Mouse (Mus musculus) megakaryocyte, embryonic 14.5 days (primary cell): ENCODE results near the gene Mrps35. TPM values are rescaled to one million over a fixed set of nuclear protein-coding genes. Genes with fewer than 3 reads are reported as not detected.

Source experiments
- H3K27me3 ChIP-seq: replicated peaks from 2 replicates; pipeline ENCODE3; 2012; ENCODE audit warnings: inconsistent platforms
- H3K36me3 ChIP-seq: replicated peaks from 2 replicates; pipeline ENCODE3; 2012; ENCODE audit warnings: low read length, inconsistent platforms, mixed read lengths
- H3K4me1 ChIP-seq: 2 replicates; pipeline ENCODE4 v1.6.1; 2012; ENCODE audit warnings: inconsistent platforms
- H3K4me3 ChIP-seq: replicated peaks from 2 replicates; pipeline ENCODE3; 2012; ENCODE audit warnings: moderate library complexity, mild to moderate bottlenecking, inconsistent platforms
- H3K9me3 ChIP-seq: 2 replicates; pipeline ENCODE4 v1.6.1; 2012; ENCODE audit warnings: inconsistent platforms
- FLI1 ChIP-seq: IDR thresholded peaks from 2 replicates; pipeline ENCODE4 v1.6.1; 2012; ENCODE audit warnings: low read length, inconsistent platforms, mixed read lengths
- GATA1 ChIP-seq: IDR thresholded peaks from 3 replicates; pipeline ENCODE4 v1.6.1; 2012; ENCODE audit warnings: mixed read lengths, low read length, inconsistent platforms, borderline replicate concordance
- polyA plus RNA-seq: library from polyadenylated mRNA; stranded (reverse); fragments of >175 nt; gene quantifications from 2 replicates; pipeline ENCODE4 v1.2.3, GENCODE M21; 2012; ENCODE audit warnings: low replicate concordance; ENCODE audit not compliant: insufficient read depth

The Mrps35 gene
- polyA plus RNA-seq, 1 experiment: 7.0 TPM

DNA sequence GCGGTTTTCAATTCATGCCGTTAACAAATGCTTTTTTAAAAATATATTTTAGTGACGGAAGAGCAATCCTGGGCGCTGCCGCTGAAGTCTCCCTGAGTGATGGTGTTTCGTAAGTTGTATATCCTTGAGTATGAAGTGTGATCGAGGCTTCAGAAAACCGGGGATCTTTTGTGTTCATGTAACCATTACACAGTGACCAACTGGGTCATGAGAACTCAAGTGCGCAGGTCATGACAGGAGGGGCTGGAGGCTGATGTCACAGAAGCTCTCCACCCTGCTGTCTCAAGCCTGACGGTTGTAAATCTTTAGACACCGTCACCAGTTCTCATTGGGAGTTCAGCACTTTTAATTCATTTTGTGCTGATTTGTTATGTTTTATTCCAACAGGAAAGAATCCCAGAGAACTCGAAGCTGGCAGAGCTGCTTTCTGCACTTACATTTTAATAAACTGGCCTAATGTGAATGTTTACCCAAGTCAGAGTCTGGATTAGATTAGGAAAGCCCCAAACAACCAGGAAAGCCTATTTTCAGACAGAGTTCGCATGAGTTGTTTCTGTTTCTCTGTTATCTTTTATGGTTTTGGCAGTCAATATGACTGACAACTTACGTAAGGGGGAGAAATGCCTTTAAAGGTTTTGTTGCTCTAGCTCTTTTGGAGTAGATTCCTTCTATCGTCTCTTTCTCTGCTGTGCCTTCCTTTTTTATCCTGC lies 31.6 kb upstream of the Mrps35 start:
- TF ChIP-seq GATA1: no peak
- no peak for TF ChIP-seq FLI1
- peaks cover 95% of the 10 kb centered on the region for H3K36me3 ChIP-seq
- H3K27me3 ChIP-seq: no peaks in the 10 kb centered on the region
- no peaks in the 10 kb centered on the region for H3K9me3 ChIP-seq
- peaks cover 15% of the 10 kb centered on the region; the same call in 1 of the 2 replicates for H3K4me1 ChIP-seq
- no peak overlapping the region for H3K4me3 ChIP-seq

DNA sequence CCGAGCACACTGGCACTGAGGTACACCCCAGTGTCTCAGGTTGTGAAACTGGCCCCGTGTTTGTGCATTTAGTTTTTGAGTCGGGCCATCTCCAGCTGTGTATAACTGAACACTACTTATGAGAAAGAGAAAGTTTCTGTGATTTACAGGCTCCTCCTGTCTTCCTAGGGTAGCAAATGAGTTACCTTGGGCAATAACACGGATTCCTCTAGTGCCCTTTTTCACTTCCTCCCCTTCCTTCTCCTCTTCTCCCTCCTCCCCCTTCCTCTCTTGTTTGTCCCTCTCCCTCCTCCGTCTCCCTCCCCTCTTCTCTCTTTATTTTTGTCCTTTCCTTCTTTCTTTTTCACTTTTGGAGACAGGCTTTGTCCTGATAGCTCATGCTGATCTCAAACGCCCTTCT lies 31.0 kb upstream of the Mrps35 start:
- Histone ChIP-seq H3K9me3 (no peaks in the 10 kb centered on the region), H3K4me3 (no peak overlapping the region), H3K27me3 (no peaks in the 10 kb centered on the region), H3K4me1 (peaks cover 15% of the 10 kb centered on the region; the same call in 1 of the 2 replicates), H3K36me3 (peaks cover 95% of the 10 kb centered on the region)
- no peak for TF ChIP-seq FLI1

DNA sequence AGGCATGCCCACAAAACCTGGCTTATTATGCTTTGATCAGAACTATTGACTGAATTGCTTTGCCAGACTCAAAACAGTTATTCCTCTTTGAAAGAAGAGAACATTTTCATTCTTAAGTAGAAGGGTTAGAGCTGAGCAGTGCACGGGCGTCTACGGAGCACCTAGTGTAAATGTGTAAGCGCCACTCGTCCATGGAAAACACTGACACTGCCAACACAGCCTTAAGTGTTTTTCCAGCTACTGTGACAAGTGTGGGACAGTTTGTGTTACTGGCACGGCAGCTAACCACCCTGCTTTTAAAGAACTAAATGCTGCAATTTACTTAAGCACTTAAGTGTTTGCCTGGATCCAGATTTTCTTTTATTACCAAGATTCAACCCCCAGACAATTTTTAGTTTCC lies 30.6 kb upstream of the Mrps35 start:
- no peaks in the 10 kb centered on the region for H3K27me3 ChIP-seq
- TF ChIP-seq GATA1 (no peak), FLI1 (no peak)
- peaks cover 95% of the 10 kb centered on the region for H3K36me3 ChIP-seq
- no peaks in the 10 kb centered on the region for H3K9me3 ChIP-seq
- H3K4me1 ChIP-seq: peaks cover 15% of the 10 kb centered on the region; the same call in 1 of the 2 replicates
- H3K4me3 ChIP-seq: no peak overlapping the region

DNA sequence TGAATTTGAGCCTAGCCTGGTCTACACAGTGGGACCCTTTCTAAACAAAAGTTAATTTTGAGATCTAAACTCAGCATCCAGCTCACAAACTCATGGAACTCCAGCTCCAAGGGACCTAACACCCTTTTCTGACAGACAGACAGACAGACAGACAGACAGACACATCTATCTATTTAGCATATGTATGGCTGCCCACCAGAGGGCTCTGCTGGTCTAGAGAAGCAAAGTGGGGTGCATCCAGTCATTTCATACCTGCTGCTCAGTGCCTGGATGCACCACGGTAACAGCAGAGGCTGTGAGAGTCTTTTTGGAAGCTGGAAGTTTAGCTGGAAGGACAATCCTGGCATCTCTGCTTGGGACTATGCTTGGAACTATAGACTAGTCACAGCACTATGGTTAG lies 29.0 kb upstream of the Mrps35 start:
- H3K27me3 ChIP-seq: no peaks in the 10 kb centered on the region
- TF ChIP-seq FLI1 (no peak), GATA1 (no peak)
- peaks cover 12% of the 10 kb centered on the region; the same call in 1 of the 2 replicates for H3K4me1 ChIP-seq
- H3K9me3 ChIP-seq: no peaks in the 10 kb centered on the region
- no peak overlapping the region for H3K4me3 ChIP-seq
- peaks cover 95% of the 10 kb centered on the region for H3K36me3 ChIP-seq

DNA sequence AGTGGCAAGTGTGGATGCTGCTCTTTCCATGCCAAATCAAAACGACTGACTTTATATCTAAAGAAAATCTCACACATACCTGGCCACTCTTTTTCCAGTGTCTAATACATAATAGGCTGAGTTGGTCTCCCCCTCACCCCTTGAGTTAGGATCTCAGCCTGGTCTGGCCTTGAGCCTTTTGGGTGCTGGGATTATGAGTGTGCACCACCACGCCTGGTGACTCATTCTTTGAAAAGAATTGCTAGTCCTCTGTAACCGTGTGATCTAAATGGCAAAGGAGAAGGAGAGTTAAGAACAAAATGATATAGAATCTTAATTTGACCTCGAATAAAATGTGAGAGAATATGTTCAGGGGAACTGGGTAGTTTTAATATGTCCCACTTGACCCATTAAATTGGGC lies 24.7 kb upstream of the Mrps35 start:
- Histone ChIP-seq H3K9me3 (no peaks in the 10 kb centered on the region), H3K36me3 (peaks cover 98% of the 10 kb centered on the region), H3K4me1 (no peaks in the 10 kb centered on the region; the same call in 1 of the 2 replicates), H3K27me3 (no peaks in the 10 kb centered on the region), H3K4me3 (no peak overlapping the region)
- TF ChIP-seq FLI1: no peak
- no peak for TF ChIP-seq GATA1

DNA sequence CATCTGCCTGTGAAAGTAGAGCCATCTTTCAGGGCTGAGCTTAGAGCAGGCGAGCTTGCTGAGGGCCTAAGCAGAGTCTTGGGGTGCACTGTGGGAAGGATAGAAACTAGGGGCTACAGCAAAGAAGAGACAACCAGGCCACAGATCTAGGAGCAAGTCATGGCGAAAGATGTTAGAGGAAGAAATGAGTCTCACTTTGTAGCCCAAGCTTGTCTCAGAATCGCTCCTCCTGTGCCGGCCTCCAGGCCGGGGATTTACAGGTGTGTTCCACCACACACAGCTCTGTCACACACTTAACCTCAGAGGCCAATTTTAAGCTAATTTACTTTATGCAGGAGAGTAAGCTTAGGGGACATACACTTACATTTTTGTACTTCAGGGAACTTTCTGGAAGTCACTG lies 24.2 kb upstream of the Mrps35 start:
- Histone ChIP-seq H3K36me3 (peaks cover 98% of the 10 kb centered on the region), H3K4me3 (no peak overlapping the region), H3K4me1 (no peaks in the 10 kb centered on the region; the same call in 1 of the 2 replicates), H3K9me3 (no peaks in the 10 kb centered on the region), H3K27me3 (no peaks in the 10 kb centered on the region)
- TF ChIP-seq FLI1 (no peak), GATA1 (no peak)

DNA sequence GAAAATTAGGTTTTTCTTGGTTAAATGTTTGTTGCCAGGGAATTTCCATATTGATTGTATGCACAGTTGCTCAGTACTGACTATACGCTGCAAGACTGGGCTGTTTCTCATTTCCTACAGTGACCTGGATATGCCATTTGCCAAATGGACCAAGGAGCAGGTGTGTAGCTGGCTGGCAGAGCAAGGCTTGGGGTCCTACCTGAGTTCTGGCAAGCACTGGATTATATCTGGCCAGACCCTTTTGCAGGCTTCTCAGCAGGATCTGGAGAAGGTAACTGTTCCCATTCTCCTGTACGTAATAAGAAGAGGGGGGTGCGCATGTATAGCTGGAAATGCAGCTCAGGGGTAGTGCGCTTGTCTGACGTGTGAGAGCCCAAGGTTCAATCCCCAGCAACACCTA lies 21.4 kb upstream of the Mrps35 start:
- no peaks in the 10 kb centered on the region for H3K27me3 ChIP-seq
- H3K36me3 ChIP-seq: peaks cover 95% of the 10 kb centered on the region
- TF ChIP-seq GATA1: no peak
- no peak for TF ChIP-seq FLI1
- H3K4me1 ChIP-seq: no peaks in the 10 kb centered on the region; the same call in 1 of the 2 replicates
- H3K4me3 ChIP-seq: no peak overlapping the region
- H3K9me3 ChIP-seq: no peaks in the 10 kb centered on the region

DNA sequence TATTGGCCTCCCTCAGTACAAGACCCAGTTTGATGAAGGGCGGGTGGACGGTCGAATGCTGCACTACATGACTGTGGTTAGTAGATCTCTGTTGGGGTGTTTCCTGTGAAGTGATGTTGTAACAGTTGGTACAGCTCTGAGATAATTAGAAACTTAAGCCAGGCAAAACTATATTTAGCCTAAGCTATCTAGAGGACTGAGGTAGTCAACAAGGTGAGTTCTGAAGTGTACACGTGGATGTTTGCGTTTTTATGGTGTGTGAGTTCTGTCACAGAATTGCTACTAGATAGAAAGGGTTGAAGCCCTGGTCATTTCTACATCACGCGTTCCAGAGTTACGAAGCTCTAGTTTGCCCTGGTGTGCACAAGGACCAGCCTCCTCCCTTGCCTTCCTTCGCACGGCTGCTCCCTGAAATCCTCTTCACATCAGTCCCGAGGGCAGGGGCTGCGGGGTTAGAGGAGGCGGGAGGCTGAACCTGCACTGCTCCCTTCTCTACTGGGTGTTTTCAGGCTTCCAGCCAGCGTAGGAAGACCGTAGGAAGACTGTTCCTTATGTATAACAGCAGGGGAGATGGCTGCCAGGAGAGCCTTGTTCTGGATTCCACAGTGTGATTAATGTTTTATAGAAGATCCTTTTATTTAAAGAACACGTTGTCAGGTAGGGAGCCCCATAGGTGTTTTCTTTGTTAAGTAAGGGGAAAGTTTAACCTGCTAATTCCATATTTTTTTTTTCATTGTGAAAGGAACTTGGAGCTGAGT lies 20.0 kb upstream of the Mrps35 start:
- TF ChIP-seq GATA1 (no peak), FLI1 (no peak)
- Histone ChIP-seq H3K4me1 (no peaks in the 10 kb centered on the region; the same call in 1 of the 2 replicates), H3K27me3 (no peaks in the 10 kb centered on the region), H3K4me3 (no peak overlapping the region), H3K36me3 (peaks cover 95% of the 10 kb centered on the region), H3K9me3 (no peaks in the 10 kb centered on the region)

DNA sequence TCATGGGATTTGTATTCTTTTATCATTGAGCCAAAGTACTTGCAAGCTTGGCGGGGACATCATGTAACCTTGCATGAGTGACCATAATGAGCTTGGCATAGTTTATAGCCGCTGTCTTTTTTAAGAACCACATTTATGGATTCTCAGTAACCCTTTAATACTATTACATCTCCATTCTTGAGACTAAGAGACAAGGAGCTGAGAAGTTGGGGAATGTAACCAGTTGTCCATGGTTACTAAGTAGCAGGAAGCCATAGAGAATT lies 19.5 kb upstream of the Mrps35 start:
- Histone ChIP-seq H3K4me1 (no peaks in the 10 kb centered on the region; the same call in 1 of the 2 replicates), H3K27me3 (no peaks in the 10 kb centered on the region), H3K36me3 (peaks cover 95% of the 10 kb centered on the region), H3K9me3 (no peaks in the 10 kb centered on the region), H3K4me3 (no peak overlapping the region)
- TF ChIP-seq GATA1 (no peak), FLI1 (no peak)

DNA sequence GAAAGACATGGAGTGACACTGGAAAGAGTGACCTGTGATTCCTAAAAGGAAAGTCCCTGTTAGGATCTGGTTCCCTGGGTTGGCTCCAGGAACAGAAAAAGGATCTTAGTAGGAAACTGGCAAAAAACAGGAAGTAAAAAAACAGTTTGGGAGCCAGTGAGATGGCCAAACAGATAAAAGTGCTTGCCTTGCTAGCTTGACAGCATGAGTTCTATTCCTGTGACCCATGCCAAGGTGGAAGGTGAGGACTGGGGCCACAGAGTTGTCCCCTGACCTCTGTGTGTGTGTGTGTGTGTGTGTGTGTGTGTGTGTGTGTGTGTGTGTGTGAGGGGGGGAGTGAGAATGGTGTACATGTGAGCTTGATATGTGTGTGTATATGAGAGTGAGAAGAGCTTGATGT lies 19.0 kb upstream of the Mrps35 start:
- Histone ChIP-seq H3K9me3 (no peaks in the 10 kb centered on the region), H3K36me3 (peaks cover 95% of the 10 kb centered on the region), H3K4me3 (no peak overlapping the region), H3K27me3 (no peaks in the 10 kb centered on the region), H3K4me1 (no peaks in the 10 kb centered on the region; the same call in 1 of the 2 replicates)
- TF ChIP-seq GATA1: no peak
- TF ChIP-seq FLI1: no peak

DNA sequence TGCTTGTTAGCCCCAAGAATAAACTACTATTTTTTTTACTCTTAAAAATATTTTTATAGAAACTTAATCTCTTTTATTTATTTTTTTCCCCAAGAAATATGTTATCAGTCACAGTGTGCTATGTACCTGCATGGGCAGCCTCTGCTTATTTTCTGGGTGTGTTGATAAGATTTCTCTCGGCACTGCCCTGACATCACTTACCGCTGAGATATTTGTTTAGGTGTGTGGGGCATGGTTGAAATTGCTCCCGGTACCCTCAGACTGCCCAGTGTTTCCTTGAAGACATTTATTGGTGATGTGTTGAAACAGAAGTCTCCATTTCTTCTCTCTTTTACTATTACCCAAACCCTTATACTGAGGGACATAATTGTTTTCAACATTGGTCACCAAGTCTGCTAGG lies 17.8 kb upstream of the Mrps35 start:
- no peaks in the 10 kb centered on the region; the same call in 1 of the 2 replicates for H3K4me1 ChIP-seq
- H3K36me3 ChIP-seq: peaks cover 97% of the 10 kb centered on the region
- H3K9me3 ChIP-seq: no peaks in the 10 kb centered on the region
- no peak overlapping the region for H3K4me3 ChIP-seq
- no peaks in the 10 kb centered on the region for H3K27me3 ChIP-seq
- TF ChIP-seq GATA1 (no peak), FLI1 (no peak)
